Mouse (Mus musculus) bone marrow, adult 2 months (tissue): Measurements from ENCODE around the gene 1600015I10Rik.

Experiments
- CTCF ChIP-seq: fragments of 200-500 bp; IDR thresholded peaks from 2 replicates; pipeline ENCODE4 v1.5.1; 2011; ENCODE audit warnings: low read length, control low read depth; ENCODE audit not compliant: control insufficient read depth, insufficient read depth
- POLR2A ChIP-seq: fragments of 200-500 bp; IDR thresholded peaks from 2 replicates; pipeline ENCODE4 v1.6.1; 2011; ENCODE audit warnings: low read depth, mild to moderate bottlenecking, control low read depth, low read length, borderline replicate concordance; ENCODE audit not compliant: control insufficient read depth

- TF ChIP-seq POLR2A (no peak), CTCF (no peak)
Observed at GRCm38 (mm10) chr6:48967868-48968267, 38.2 kb downstream of the 1600015I10Rik start.
